ENCODE assay signal across 8 mouse cellular contexts in the genomic region with DNA sequence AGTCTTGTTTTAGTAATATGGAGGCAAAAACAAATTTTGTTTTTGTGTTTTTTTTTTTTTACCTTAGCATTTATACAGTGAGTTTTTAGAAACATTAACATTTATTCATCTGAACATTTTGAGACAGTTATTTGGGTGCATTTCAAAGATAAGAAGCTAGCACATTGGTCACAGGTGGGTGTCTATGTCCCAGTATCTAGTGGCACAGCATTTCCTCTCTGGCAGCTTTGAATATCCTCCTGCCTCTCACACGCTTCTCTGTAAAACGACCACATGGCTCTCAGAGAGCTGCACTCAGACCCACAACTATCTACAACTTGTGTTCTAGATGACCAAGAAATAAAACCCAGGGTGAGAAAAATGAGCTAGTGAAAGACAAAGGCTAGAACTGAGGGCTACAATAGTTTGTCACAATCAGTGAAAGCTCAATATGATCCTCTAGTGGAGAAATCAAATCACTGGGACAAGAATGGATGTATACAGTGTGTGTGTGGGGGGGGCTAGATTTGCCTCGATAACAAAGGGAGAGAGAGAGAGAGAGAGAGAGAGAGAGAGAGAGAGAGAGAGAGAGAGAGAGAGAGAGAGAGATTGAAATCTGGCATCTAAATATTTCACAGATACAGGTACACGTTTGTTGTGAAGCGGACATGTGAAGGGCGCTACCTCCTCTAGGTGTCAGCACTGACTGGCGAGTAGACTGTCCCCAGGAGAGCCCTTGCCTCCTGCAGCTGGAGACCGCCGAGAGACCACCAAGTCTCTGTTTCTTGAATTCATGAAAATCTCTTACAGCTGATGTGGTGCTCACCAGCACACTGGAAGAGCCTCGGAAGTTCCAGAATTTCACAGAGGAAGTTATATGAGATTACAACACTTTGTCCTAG. TPM values are rescaled to one million over a fixed set of nuclear protein-coding genes. Genes with fewer than 3 reads are reported as not detected.
DNase-seq lines count a peak whose midpoint lies in the region; ATAC-seq lines count a peak whose summit lies in the region.

No protein-coding gene starts in this region.

- no peak for DNase-seq in heart, adult 11 months
- DNase-seq in MN1 (ENCODE audit: low spot score), result peak; percentile 42
- DNase-seq in left cerebral cortex, postnatal 36 days (ENCODE audit: low spot score in 2 of 2), result no peak
- no peak for DNase-seq in ovary, postnatal 10 days (ENCODE audit: low spot score)

- peaks cover 10% of the 10 kb centered on the region for H3K4me1 ChIP-seq in heart, embryonic 15.5 days (replicated peaks)
- H3K4me1 ChIP-seq in hindbrain, embryonic 12.5 days, result peaks cover 6% of the 10 kb centered on the region
- H3K4me1 ChIP-seq in lung, embryonic 16.5 days (replicated peaks; ENCODE audit: control insufficient read depth, insufficient read depth, low read length), result peaks cover 8% of the 10 kb centered on the region
- H3K4me1 ChIP-seq in stomach, embryonic 16.5 days (ENCODE audit: control insufficient read depth, insufficient read depth, low read length), result peaks cover 10% of the 10 kb centered on the region; the same call in 1 of the 2 replicates

- no peak overlapping the region for H3K27ac ChIP-seq in heart, embryonic 15.5 days
- no peak overlapping the region for H3K27ac ChIP-seq in hindbrain, embryonic 12.5 days
- H3K27ac ChIP-seq in lung, embryonic 16.5 days (ENCODE audit: low read length), result no peak overlapping the region
- no peak overlapping the region for H3K27ac ChIP-seq in stomach, embryonic 16.5 days (ENCODE audit: low read length)

- no peak for ATAC-seq in heart, embryonic 15.5 days (replicated peaks; ENCODE audit: insufficient number of reproducible peaks, insufficient read depth, low FRiP score, low read depth)
- ATAC-seq in hindbrain, embryonic 12.5 days (ENCODE audit: low FRiP score), result peak; percentile 59; the same call in 1 of the 2 replicates
- ATAC-seq in lung, embryonic 16.5 days (ENCODE audit: low read depth), result no peak
- ATAC-seq in stomach, embryonic 16.5 days (ENCODE audit: insufficient read depth, low FRiP score), result no peak

- H3K9ac ChIP-seq in heart, embryonic 15.5 days, result no peak overlapping the region
- peak overlapping the region; percentile 8; the same call in 1 of the 2 replicates for H3K9ac ChIP-seq in hindbrain, embryonic 12.5 days
- 0 out of 2 replicates have a peak overlapping the region, but pooled peaks have one; percentile 4 for H3K9ac ChIP-seq in lung, embryonic 16.5 days (ENCODE audit: low read length)
- H3K9ac ChIP-seq in stomach, embryonic 16.5 days (ENCODE audit: low read length), result no peak overlapping the region

- peak overlapping the region; percentile 71 for H3K4me2 ChIP-seq in heart, embryonic 15.5 days
- peak overlapping the region; percentile 62 for H3K4me2 ChIP-seq in hindbrain, embryonic 12.5 days (replicated peaks)
- peak overlapping the region; percentile 69 for H3K4me2 ChIP-seq in lung, embryonic 16.5 days (ENCODE audit: low read depth, low read length)
- peak overlapping the region; percentile 61 for H3K4me2 ChIP-seq in stomach, embryonic 16.5 days (ENCODE audit: low read depth, low read length)

- no peaks in the 10 kb centered on the region for H3K36me3 ChIP-seq in heart, embryonic 15.5 days
- H3K36me3 ChIP-seq in hindbrain, embryonic 12.5 days, result no peaks in the 10 kb centered on the region
- H3K36me3 ChIP-seq in lung, embryonic 16.5 days (ENCODE audit: control insufficient read depth, insufficient read depth, low read length), result no peaks in the 10 kb centered on the region
- no peaks in the 10 kb centered on the region for H3K36me3 ChIP-seq in stomach, embryonic 16.5 days (ENCODE audit: control insufficient read depth, insufficient read depth, low read length)

- peak overlapping the region; percentile 41 for H3K4me3 ChIP-seq in heart, embryonic 15.5 days
- peak overlapping the region; percentile 27 for H3K4me3 ChIP-seq in hindbrain, embryonic 12.5 days
- H3K4me3 ChIP-seq in lung, embryonic 16.5 days (ENCODE audit: low read length), result peak overlapping the region; percentile 38
- peak overlapping the region; percentile 37 for H3K4me3 ChIP-seq in stomach, embryonic 16.5 days (replicated peaks; ENCODE audit: low read length)

- intact Hi-C loops in left cerebral cortex, postnatal 36 days (cut with DNase I), result no loop called here

- WGBS in heart, embryonic 15.5 days, result 11% methylated on average over 10 of the region's 10 CpGs
- WGBS in hindbrain, embryonic 12.5 days, result 12% methylated on average over 10 of the region's 10 CpGs
- 8% methylated on average over 10 of the region's 10 CpGs for WGBS in lung, embryonic 16.5 days
- WGBS in stomach, embryonic 16.5 days, result 11% methylated on average over 10 of the region's 10 CpGs

- peaks cover 20% of the 10 kb centered on the region for H3K27me3 ChIP-seq in heart, embryonic 15.5 days
- peaks cover 17% of the 10 kb centered on the region for H3K27me3 ChIP-seq in hindbrain, embryonic 12.5 days
- peaks cover 20% of the 10 kb centered on the region for H3K27me3 ChIP-seq in lung, embryonic 16.5 days (ENCODE audit: control insufficient read depth, insufficient read depth, low read depth, low read length)
- H3K27me3 ChIP-seq in stomach, embryonic 16.5 days (ENCODE audit: control insufficient read depth, insufficient read depth, low read length), result peaks cover 4% of the 10 kb centered on the region; the same call in 1 of the 2 replicates

- no peaks in the 10 kb centered on the region for H3K9me3 ChIP-seq in heart, embryonic 15.5 days (replicated peaks)
- no peaks in the 10 kb centered on the region for H3K9me3 ChIP-seq in hindbrain, embryonic 12.5 days (replicated peaks)
- no peaks in the 10 kb centered on the region for H3K9me3 ChIP-seq in lung, embryonic 16.5 days (ENCODE audit: control insufficient read depth, low read length)
- no peaks in the 10 kb centered on the region for H3K9me3 ChIP-seq in stomach, embryonic 16.5 days (replicated peaks; ENCODE audit: control insufficient read depth, low read length)

RNA-seq across cellular contexts. Expression of a gene that starts 1.1 kb away (rescaled TPM):
- not detected in 2 replicates for polyA plus RNA-seq in heart, embryonic 15.5 days (2015; fragmentation: Nextera tagmentation; extraction: Ambion mirVana)
- polyA plus RNA-seq in hindbrain, embryonic 12.5 days (2016; fragmentation: Nextera tagmentation; extraction: Ambion mirVana), result not detected in 2 replicates
- not detected in 2 replicates for polyA plus RNA-seq in lung, embryonic 16.5 days (2015; fragmentation: Nextera tagmentation; extraction: Ambion mirVana)
- not detected in 2 replicates for polyA plus RNA-seq in stomach, embryonic 16.5 days (2015; fragmentation: Nextera tagmentation; extraction: Ambion mirVana)
- total RNA-seq in left cerebral cortex, postnatal 36 days (2021), result not detected

RNA-seq across cellular contexts. Expression of a gene that starts 11.6 kb away (rescaled TPM):
- 0.94 and 1.0 TPM in 2 replicates for polyA plus RNA-seq in heart, embryonic 15.5 days (2015; fragmentation: Nextera tagmentation; extraction: Ambion mirVana)
- polyA plus RNA-seq in hindbrain, embryonic 12.5 days (2016; fragmentation: Nextera tagmentation; extraction: Ambion mirVana), result 0.25 and 0.30 TPM in 2 replicates
- polyA plus RNA-seq in lung, embryonic 16.5 days (2015; fragmentation: Nextera tagmentation; extraction: Ambion mirVana), result 0.41 and 1.0 TPM in 2 replicates
- polyA plus RNA-seq in stomach, embryonic 16.5 days (2015; fragmentation: Nextera tagmentation; extraction: Ambion mirVana), result 0.94 and 1.1 TPM in 2 replicates
- total RNA-seq in left cerebral cortex, postnatal 36 days (2021), result not detected

RNA-seq across cellular contexts. Expression of a gene that starts 28.3 kb away (rescaled TPM):
- polyA plus RNA-seq in heart, embryonic 15.5 days (2015; fragmentation: Nextera tagmentation; extraction: Ambion mirVana), result 24.0 and 31.0 TPM in 2 replicates
- 91.6 and 94.2 TPM in 2 replicates for polyA plus RNA-seq in hindbrain, embryonic 12.5 days (2016; fragmentation: Nextera tagmentation; extraction: Ambion mirVana)
- polyA plus RNA-seq in lung, embryonic 16.5 days (2015; fragmentation: Nextera tagmentation; extraction: Ambion mirVana), result 33.2 and 42.9 TPM in 2 replicates
- polyA plus RNA-seq in stomach, embryonic 16.5 days (2015; fragmentation: Nextera tagmentation; extraction: Ambion mirVana), result 26.9 and 32.9 TPM in 2 replicates
- 10 to 100 TPM; 17.0 to 17.8 TPM for total RNA-seq in left cerebral cortex, postnatal 36 days (2021)

Comparison
In these comparisons a context has a peak if more than half of its experiments do, and no peak if none do; other contexts are left out.
1. H3K9ac ChIP-seq: peak in hindbrain, embryonic 12.5 days (single experiment) and lung, embryonic 16.5 days (single experiment); none in heart, embryonic 15.5 days (single experiment) and stomach, embryonic 16.5 days (single experiment).
2. Peak in every context shown above with its lines, with median percentiles within 50 percentile points of each other: H3K4me2 ChIP-seq and H3K4me3 ChIP-seq.